Mouse (Mus musculus): ENCODE measurements around the gene Gckr. TPM values are rescaled to one million over a fixed set of nuclear protein-coding genes. Genes with fewer than 3 reads are reported as not detected.

The Gckr gene
- total and polyA plus RNA-seq, 3 experiments, result not detected

DNA sequence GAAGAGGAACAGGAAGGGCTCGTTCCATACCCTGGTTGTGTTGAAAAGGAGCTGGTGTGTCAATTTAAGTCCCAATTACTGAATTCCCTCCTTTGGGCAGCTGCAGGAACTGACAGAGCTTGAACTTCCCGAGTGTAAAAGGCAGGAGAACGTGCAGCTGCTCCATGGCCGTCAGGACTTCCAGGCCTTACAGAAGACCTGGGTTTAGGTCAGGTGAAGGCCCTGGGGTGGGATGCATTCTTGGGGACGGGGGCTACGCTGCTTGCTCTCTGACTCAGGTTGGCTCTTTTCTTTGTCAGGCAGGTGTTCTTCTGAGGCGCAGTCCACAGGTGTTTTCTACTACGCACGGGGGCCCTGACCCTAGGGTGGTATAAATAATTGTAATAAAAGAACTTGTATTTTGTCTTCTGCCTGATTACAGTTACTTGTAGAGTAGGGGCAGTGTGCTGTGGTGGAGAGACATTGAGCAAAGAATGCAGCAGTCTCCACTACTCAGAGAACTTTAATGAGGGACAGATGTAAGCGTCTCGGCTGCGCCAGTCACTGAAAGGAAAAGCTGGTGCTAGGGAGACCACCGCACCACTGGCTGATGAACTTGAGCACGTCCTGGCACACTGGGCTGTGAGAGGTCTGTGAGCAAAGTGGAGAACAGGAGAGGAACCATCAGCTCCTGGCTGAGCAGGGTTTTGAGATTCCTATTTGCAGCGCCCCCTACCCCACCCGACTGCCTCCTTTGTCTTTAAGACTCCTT lies 44.3 kb upstream of the Gckr start:
- dilution Hi-C loops (cut with MboI; ENCODE audit: extremely low pct_ligation_motif_present, extremely low pct_unique_long_range_greater_than_20kb, low sequenced_read_pairs), result no loop called here
- no peaks in the 10 kb centered on the region for H3K79me2 ChIP-seq (replicated peaks; ENCODE audit: control insufficient read depth, extremely low read depth, insufficient read depth, poor library complexity, severe bottlenecking)

DNA sequence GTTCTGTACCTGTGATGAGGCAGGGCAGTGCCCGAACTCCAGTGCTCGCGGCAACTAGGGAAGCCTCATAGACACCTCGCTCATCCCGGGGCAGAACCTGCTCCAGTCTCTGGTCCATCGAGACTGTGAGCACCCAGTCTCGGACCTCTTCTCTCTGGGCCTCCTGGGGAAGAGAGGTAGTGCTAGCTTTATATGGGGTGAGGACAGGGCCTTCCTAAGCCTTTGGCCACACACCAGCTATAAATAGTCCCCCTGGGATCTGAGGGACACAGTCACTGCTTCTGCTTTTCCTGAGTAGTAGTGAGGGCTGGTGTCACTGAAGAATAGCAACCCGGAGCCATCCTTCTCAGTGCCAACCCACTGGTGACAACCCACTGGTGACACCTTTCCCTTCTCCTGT lies 43.4 kb upstream of the Gckr start:
- in situ Hi-C loops (cut with MboI; ENCODE audit: low pct_ligation_motif_present, low pct_unique_long_range_greater_than_20kb, low sequenced_read_pairs) (no loop called here), dilution Hi-C loops (cut with MboI; ENCODE audit: extremely low pct_ligation_motif_present, extremely low pct_unique_long_range_greater_than_20kb, low sequenced_read_pairs) (no loop called here)
- H3K27ac ChIP-seq (ENCODE audit: insufficient read depth, low read depth), result no peak overlapping the region
- no peaks in the 10 kb centered on the region for H3K27me3 ChIP-seq (replicated peaks)
- H3K4me1 ChIP-seq (ENCODE audit: control insufficient read depth in 1 of 2, insufficient read depth in 2 of 2), result peaks cover 0 to 11% of the 10 kb centered on the region in 2 experiments; a peak in 1 of 4 replicates
- no peak for DNase-seq (ENCODE audit: extremely low read depth)
- H3K4me3 ChIP-seq (replicated peaks in 1 of 3; ENCODE audit: low read depth in 2 of 3, low read length in 2 of 3, poor library complexity in 1 of 3), result no peak overlapping the region
- TF ChIP-seq ZMIZ1 (IDR thresholded peaks at IDR 0.05; ENCODE audit: low read depth, low read length) (no peak), POLR2AphosphoS2 (IDR thresholded peaks at IDR 0.05; ENCODE audit: low read depth, low read length) (no peak), BHLHE40 (IDR thresholded peaks at IDR 0.05; ENCODE audit: low read depth, low read length) (no peak), RAD21 (IDR thresholded peaks at IDR 0.05; ENCODE audit: low read depth, low read length) (no peak)
- no peaks in the 10 kb centered on the region for H3K9me3 ChIP-seq (replicated peaks; ENCODE audit: low read length)
- H3K79me2 ChIP-seq (replicated peaks; ENCODE audit: control insufficient read depth, extremely low read depth, insufficient read depth, poor library complexity, severe bottlenecking), result no peaks in the 10 kb centered on the region
- no peak overlapping the region for H3K9ac ChIP-seq (ENCODE audit: insufficient read depth, low read depth)
- peaks cover 56 to 86% of the 10 kb centered on the region in 2 experiments for H3K36me3 ChIP-seq (replicated peaks in 1 of 2; ENCODE audit: control insufficient read depth in 1 of 2, insufficient read depth in 1 of 2, low read length in 1 of 2)
- H3K4me2 ChIP-seq (ENCODE audit: insufficient read depth, low read depth, poor library complexity, severe bottlenecking), result no peak overlapping the region

More for the DNA sequence above, 44.3 kb upstream of the Gckr start:
- TF ChIP-seq HCFC1 (IDR thresholded peaks at IDR 0.05; ENCODE audit: low read depth, low read length) (no peak), CTCF (conservative IDR thresholded peaks at IDR 0.05 in 1 of 2, IDR thresholded peaks at IDR 0.05 in 1 of 2; ENCODE audit: low read depth in 2 of 2, low read length in 2 of 2) (peak in 1 of 2 experiments; percentile 13; a peak in 1 of 4 replicates)
- Histone ChIP-seq H3K9me3 (replicated peaks; ENCODE audit: low read length) (no peaks in the 10 kb centered on the region), H3K27me3 (replicated peaks) (no peaks in the 10 kb centered on the region), H3K4me1 (ENCODE audit: control insufficient read depth in 1 of 2, insufficient read depth in 2 of 2) (peaks cover 0 to 11% of the 10 kb centered on the region in 2 experiments; a peak in 1 of 4 replicates), H3K4me3 (replicated peaks in 1 of 3; ENCODE audit: low read depth in 2 of 3, low read length in 2 of 3, poor library complexity in 1 of 3) (no peak overlapping the region), H3K27ac (ENCODE audit: insufficient read depth, low read depth) (no peak overlapping the region), H3K9ac (ENCODE audit: insufficient read depth, low read depth) (no peak overlapping the region), H3K36me3 (replicated peaks in 1 of 2; ENCODE audit: control insufficient read depth in 1 of 2, insufficient read depth in 1 of 2, low read length in 1 of 2) (peaks cover 63 to 91% of the 10 kb centered on the region in 2 experiments), H3K4me2 (ENCODE audit: insufficient read depth, low read depth, poor library complexity, severe bottlenecking) (no peak overlapping the region)
- in situ Hi-C loops (cut with MboI; ENCODE audit: low pct_ligation_motif_present, low pct_unique_long_range_greater_than_20kb, low sequenced_read_pairs), result no loop called here
- DNase-seq (ENCODE audit: extremely low read depth), result no peak

DNA sequence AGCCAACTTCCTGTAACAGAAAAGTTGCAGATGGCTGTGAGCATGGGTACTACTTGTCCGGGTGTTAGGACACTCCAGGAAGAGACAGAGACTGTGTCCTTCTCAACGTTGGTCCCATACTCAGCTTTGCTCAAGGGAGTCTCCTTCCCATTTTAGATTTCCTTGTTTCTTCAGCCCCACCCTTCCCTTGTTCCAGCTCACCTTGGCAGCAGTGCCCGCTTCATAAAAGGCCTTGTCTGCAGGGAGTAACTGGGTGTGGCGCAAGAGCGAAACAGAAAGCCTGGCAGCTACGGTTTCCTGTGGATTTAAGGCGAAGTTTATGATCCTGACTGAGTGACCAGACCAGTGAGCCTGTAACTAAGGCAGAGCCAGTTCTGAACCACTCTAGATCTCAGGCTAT lies 42.8 kb upstream of the Gckr start:
- dilution Hi-C loops (cut with MboI; ENCODE audit: extremely low pct_ligation_motif_present, extremely low pct_unique_long_range_greater_than_20kb, low sequenced_read_pairs), result no loop called here

More for the DNA sequence above, 42.8 kb upstream of the Gckr start:
- H3K4me1 ChIP-seq (ENCODE audit: control insufficient read depth in 1 of 2, insufficient read depth in 2 of 2), result peaks cover 0 to 11% of the 10 kb centered on the region in 2 experiments; a peak in 1 of 4 replicates
- H3K9ac ChIP-seq (ENCODE audit: insufficient read depth, low read depth), result no peak overlapping the region
- H3K9me3 ChIP-seq (replicated peaks; ENCODE audit: low read length), result no peaks in the 10 kb centered on the region
- peaks cover 52 to 86% of the 10 kb centered on the region in 2 experiments for H3K36me3 ChIP-seq (replicated peaks in 1 of 2; ENCODE audit: control insufficient read depth in 1 of 2, insufficient read depth in 1 of 2, low read length in 1 of 2)
- in situ Hi-C loops (cut with MboI; ENCODE audit: low pct_ligation_motif_present, low pct_unique_long_range_greater_than_20kb, low sequenced_read_pairs), result no loop called here
- TF ChIP-seq KAT2A (IDR thresholded peaks at IDR 0.05; ENCODE audit: insufficient replicate concordance, low read length), result no peak
- TF ChIP-seq BHLHE40 (IDR thresholded peaks at IDR 0.05; ENCODE audit: low read depth, low read length), result no peak
- no peak overlapping the region for H3K4me2 ChIP-seq (ENCODE audit: insufficient read depth, low read depth, poor library complexity, severe bottlenecking)
- H3K4me3 ChIP-seq (replicated peaks in 1 of 3; ENCODE audit: low read depth in 2 of 3, low read length in 2 of 3, poor library complexity in 1 of 3), result no peak overlapping the region
- H3K27ac ChIP-seq (ENCODE audit: insufficient read depth, low read depth), result no peak overlapping the region
- DNase-seq (ENCODE audit: extremely low read depth), result no peak
- H3K27me3 ChIP-seq (replicated peaks), result no peaks in the 10 kb centered on the region
- no peaks in the 10 kb centered on the region for H3K79me2 ChIP-seq (replicated peaks; ENCODE audit: control insufficient read depth, extremely low read depth, insufficient read depth, poor library complexity, severe bottlenecking)

Measured in CH12.LX (cell line).